Mouse (Mus musculus) neutrophil, adult 83 days (primary cell): ENCODE data around the gene Icos. TPM values are rescaled to one million over a fixed set of nuclear protein-coding genes. Genes with fewer than 3 reads are reported as not detected.

ENCODE experiments used
- total RNA-seq, 2 experiments: library from RNA; stranded (reverse); gene quantifications; one replicate each; pipeline ENCODE4 v1.2.4; 2023

Icos gene
- under 1 TPM in 1 of 2 experiments, not detected in 1; 0.15 TPM for total RNA-seq

GRCm38 (mm10) chr1:60977641-60978040, at the start of gene Icos:
Icos (plus strand) TSS chr1:60977927.

Other genes with a start within 250 kb of the Icos start
- not detected for gene Ctla4, start 90.9 kb upstream of the Icos start, total RNA-seq